Mouse (Mus musculus): Measurements from ENCODE around the gene Nmrk2.
"Not testable (repeated sequence)": the region's sequence is repeated elsewhere in the genome, so short reads cannot be mapped to it uniquely, and the experiment has no call there.

Nmrk2 gene

DNA sequence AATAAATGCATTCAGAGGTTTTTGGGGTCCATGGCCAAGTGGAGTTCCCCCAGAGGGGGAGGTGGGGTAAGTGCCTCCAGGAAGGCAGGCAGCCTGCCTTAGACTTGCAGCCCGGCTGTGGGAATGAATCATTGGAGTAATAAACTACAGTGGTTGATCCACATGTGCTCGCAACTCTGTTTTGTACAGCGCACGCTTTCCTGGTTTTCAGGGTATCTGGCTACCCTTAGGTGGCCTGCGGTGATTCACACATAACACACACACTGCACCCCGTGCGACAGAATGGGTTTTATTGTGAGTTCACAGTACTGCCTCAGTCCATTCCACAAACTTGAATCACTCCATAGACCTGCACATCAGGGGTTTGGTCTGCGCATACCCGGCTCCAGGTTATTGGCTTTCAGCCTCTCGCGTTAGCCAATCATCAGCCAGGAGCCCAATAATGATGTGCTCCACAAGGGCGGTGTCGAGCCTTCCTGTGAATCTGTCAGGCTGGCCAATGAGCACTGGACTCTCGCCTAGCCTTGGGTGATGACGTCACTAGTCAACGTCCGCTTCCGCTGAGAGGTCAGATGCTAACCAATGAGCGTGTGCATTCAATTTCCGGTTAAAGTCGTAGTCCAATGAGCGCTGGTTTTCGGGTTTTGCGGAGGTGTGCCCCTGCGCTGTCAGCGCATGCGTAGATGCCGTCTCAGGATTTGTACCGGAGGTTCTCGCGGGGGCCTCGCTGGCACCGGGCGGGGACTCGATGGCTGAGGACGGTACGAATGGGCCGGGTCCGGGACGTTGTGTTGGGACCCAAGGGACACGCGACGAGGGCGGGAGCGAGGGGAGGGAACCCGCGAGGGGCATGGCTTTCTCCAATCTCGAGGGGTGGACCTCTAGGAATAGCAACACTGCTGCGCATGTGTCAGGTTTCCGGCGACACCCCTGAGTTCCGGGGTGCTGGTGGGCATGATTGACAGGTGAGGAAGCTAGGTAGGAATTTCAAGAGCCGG is 19.2 kb downstream of the Nmrk2 start, which contains the start of gene Dapk3:
TSS of gene Dapk3 (plus strand) at position 670 of the 998 bp plus-strand sequence.
- DNase-seq = peak; percentile 89 to 96

DNA sequence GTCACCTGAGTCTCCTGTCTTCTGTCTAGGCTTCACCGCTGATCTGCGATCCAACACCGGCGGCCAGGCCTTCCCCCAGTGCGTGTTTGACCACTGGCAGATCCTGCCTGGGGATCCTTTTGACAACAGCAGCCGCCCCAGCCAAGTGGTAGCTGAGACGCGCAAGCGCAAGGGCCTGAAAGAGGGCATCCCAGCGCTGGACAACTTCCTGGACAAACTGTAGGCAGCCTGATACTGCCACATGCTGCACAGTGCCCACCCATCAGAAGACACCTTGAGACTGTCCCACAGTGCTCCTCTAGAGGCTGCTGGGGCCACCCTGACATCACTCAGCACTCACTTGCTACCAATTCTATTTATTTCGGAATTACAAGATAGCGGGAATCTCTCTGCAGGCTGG is 20.0 kb downstream of the Nmrk2 start:
- peak in 1 of 2 experiments; percentile 29 for DNase-seq

DNA sequence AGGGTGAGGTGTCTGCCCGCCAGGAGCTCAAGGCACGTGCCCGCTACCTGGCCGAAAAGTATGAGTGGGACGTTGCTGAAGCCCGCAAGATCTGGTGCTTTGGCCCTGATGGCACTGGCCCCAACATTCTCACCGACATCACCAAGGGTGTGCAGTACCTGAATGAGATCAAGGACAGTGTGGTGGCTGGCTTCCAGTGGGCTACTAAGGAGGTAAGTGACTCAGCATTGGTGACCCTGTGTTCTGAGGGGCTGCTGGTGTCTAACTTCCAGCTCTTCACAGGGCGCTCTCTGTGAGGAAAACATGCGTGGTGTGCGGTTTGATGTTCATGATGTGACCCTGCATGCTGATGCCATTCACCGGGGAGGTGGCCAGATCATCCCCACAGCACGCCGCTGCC is 20.9 kb downstream of the Nmrk2 start:
- no peak for DNase-seq

DNA sequence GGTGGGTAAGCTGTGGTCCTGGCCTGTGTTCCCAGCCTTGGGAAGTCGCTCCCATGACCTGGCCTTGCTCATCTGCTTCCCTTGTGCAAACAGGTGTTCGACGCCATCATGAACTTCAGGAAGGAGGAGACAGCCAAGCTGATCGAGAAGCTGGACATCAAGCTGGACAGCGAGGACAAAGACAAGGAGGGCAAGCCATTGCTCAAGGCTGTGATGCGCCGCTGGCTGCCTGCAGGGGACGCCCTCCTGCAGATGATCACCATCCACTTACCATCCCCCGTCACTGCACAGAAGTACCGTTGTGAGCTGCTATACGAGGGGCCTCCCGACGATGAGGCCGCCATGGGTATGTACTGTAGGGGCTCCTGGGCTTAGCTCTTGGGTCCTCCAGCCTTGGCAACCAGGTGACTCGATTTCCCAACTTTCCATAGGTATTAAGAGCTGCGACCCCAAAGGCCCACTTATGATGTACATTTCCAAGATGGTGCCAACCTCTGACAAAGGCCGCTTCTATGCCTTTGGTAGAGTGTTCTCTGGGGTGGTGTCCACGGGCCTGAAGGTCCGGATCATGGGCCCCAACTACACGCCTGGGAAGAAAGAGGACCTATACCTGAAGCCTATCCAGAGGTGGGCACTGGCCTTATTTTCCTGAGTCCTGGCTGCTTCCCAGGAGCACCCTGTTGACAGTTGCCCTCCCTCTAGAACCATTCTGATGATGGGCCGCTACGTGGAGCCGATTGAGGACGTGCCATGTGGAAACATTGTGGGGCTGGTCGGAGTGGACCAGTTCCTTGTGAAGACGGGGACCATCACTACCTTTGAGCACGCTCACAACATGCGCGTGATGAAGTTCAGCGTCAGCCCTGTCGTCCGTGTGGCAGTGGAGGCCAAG is 22.2 kb downstream of the Nmrk2 start:
- no peak for DNase-seq

DNA sequence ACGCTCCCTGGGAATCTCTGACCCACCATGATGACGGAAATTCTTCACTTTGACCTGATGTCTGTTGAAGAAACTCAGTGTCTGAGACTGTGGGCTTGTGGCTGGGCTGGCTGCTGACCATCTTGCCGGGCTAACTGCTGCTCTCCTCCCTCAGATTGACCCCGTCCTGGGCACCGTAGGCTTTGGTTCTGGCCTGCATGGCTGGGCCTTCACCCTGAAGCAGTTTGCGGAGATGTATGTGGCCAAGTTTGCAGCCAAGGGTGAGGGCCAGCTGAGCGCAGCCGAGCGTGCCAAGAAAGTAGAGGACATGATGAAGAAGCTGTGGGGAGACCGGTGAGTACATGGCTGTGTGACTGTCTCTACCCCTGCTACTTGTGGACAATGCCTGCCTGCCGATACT is 22.9 kb downstream of the Nmrk2 start:
- DNase-seq = no peak

DNA sequence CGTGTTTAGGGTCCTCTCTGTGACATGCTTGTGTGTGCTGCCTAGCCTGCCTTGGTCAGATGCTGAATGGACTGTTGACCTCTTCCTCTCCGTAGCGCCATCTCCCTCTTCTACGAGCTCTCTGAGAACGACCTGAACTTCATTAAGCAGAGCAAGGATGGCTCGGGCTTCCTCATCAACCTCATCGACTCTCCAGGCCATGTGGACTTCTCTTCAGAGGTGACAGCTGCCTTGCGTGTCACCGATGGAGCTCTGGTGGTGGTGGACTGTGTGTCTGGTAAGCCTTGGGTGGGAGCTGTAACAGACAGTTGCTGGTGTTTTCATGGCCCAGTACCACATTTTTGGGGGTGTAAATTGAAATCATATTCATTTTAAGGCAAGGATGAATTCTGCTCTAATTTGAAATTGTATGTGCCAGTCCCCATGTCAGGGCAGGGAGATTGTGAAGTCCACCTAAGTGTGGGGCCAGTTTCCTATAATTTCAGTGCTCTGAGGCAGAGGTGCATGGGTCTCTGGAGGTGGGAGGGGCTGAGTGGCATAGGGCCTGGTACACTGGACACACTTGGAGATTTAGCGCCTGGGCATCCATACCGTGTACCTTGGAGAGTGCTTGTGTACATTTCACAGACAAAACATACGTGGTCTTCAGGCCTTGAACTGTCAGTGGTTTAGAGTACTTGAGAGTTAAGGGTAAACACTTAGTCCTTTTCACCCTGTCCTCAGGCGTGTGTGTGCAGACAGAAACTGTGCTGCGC is 23.7 kb downstream of the Nmrk2 start:
- DNase-seq = no peak

DNA sequence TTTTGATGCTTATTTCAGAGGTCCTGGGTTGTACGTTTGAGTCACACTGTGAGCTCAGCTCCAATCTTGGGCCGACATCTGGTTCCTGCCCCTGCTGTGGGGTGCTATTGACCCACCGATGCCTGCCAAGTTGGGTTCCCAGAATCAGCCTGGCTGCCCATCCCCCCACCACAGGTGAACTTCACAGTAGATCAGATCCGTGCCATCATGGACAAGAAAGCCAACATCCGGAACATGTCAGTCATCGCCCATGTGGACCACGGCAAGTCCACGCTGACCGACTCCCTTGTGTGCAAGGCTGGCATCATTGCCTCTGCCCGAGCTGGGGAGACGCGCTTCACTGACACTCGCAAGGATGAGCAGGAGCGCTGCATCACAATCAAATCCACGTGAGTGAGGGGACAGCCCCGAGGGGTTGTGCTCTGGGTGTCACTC is 24.3 kb downstream of the Nmrk2 start:
- no peak for DNase-seq

DNA sequence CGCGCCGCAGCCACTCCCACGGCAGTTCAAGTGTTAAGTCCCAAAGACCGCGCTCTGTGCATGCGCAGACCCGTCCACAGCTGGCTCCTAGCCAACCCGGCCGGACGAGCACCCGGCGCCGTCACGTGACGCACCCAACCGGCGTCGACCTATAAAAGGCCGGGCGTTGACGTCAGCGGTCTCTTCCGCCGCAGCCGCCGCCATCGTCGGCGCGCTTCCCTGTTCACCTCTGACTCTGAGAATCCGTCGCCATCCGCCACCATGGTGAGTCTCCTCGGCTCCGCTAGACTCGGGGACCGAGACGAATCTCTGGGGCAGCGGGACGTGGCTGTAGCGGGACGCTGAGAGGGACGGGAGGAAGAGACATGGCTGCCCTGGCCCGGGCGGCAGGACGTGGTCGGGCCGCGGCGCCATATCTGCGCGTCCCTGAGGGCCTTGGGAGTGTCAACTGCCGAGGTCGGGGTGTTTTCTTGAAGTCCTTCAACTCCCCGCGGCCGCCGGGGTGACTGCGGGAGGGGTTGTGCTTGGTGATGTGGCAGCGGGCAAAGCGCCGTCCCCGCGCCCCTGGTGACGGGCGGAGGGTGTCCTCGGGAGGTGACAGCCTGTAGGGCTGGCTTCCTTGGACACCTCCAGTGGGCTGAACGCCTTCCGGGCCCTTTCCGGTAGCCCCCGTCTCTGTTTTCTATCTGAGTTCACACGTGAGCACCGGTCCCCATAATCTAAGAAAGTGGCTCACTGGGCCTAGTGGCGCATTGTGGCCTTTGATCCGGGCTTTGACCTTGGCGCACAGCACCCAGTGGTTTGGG is 25.2 kb downstream of the Nmrk2 start, which contains the start of gene Eef2:
TSS of gene Eef2 (plus strand) at position 166 of the 806 bp plus-strand sequence.
- DNase-seq = peak; percentile 95 to 96

DNA sequence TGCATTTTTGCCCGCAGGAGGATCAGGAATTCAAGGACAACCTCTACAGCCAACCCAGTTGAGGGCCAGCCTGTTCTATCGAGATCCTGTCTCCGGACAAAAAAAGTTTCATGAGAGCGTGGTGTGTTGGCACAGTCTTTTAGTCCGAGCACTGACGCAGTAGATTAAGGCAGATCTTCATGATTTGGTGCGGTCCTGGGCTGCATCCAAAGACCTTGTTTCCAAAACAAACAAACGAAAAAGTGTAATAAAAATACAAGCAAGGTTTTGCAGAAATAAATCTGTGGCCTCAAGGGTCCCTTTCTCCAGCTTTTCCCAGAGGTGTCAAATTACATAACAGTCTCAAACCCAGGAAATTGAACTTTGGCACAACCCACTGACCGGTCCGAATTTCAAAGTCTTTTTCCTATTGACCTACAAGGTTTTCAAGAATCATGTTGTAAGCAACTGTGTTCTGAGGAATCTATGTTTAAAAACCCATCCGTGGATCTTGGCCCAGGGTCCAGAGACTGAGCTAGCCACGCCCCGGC is 25.9 kb downstream of the Nmrk2 start:
- DNase-seq = no peak

DNA sequence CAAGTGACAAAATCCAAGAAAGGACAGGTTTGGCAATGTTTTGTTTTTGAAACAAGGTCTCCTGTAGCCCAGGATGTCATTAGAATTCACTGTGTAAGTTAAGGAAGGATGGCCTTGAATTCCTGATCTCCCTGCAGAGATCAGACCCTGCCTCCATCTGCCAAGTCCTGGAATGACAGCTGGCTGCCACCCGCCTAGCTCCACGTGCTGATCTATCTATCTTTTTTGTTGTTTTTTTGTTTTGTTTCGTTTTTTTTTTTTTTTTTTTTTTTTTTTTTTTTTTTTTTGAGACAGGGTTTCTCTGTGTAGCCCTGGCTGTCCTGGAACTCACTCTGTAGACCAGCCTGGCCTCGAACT is 26.5 kb downstream of the Nmrk2 start:
- DNase-seq = not testable (repeated sequence)

DNA sequence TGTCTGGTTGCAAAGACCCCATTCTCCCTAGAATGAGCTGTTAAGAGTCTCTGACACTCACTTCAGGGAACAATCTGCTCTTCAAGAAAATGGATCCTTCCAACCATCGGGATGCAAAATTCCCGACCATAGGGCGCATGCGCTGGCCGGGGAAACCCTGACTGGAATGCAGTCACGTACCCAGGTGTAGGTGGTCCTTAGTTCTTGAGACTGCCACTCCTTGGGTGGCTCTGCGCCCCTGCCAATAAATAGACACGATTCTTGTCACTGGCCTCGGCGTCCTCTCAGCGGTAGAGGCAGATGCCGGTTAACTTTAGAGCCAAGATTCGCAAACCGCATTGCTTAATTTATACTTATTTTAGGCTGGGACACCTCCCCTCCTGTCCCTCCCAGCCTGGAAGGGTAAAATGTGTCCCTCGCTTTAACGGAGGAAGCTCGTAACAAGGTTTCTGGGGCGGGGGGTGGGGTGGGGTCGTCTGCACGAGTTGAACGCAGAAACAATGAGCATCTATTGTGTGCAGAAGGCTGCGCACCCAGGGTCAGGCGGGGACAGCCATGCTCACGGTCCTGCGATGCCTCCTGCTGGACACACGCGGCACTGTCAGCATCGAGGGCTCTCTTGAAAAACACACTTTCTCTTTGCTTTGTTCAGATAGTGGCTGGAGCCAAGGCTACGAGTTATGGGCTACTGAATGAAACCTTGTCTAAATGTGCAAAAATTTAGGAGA is 27.1 kb downstream of the Nmrk2 start:
- DNase-seq = peak; percentile 81 to 85

DNA sequence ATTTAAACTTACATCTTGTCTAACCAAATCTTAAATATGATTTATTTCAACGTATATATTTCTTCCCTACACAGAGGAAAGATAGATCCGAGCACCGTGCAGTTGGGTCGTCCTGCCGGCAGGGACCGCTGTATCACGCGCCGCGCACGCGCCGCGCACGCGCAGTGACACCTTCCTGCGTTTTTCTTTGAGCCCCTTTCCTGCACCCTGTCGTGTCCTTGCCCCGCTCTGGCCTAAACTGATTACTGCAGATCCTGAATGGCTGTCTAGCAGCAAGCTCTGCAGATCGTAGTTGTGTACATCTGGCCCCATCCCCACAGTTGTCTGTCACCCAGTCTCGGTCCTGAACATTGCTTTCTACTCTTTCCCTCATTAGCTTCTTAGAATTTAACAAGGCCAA is 28.7 kb downstream of the Nmrk2 start:
- DNase-seq = peak; percentile 73 to 75

DNA sequence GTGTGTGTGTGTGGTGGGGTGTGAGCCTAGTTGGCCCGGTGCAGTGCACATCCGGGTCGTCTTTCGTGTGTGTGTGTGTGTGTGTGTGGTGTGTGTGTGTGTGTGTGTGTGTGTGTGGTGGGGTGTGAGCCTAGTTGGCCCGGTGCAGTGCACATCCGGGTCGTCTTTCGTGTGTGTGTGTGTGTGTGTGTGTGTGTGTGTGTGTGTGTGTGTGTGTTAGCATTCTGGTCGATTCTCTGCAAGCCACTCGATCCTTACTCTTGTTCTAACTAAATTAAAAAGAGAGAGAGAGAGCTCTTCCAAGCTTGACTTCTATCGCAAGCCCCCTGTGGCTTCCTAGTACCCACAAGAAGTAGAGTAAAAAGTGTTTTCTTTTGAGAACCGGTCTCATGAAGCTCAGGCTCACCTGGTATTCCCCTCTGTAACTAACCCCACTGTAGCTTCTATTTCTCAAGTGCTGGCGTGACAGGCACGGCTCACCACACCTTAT is 32.4 kb downstream of the Nmrk2 start:
- not testable (repeated sequence) for DNase-seq

DNA sequence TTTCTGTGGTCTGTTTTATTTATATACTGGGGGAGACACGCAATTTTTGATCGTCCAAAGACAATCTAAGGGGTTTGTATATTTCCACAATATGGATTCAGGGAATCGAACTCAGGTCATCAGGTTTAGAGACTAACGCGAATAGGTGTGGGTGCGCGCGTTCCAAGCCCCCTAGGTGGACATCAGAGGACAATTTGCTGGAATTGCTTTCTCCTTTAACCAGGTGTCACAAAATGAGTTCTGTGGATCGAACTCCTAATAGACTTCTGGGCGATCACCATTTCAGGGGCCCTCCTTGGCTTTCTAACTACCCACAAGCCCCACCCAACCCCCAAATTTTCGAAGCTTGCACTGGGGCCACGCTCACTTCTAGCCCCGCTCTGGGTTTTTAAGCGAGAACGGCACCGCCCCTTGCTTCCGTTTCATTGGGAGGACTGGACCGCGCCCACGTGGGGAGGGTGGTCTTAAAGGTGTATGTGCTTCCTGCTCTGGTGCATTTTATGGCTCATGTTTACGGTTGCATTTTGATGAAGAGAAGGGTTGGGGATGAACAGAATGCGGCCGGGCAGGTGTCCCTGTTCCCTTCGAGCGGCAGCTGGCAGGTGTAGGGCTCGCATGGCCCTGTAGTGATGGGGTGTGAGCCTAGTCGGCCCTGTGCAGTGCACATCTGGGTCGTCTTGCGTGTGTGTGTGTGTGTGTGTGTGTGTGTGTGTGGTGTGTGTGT is 33.2 kb downstream of the Nmrk2 start:
- peak; percentile 84 to 91 for DNase-seq

DNA sequence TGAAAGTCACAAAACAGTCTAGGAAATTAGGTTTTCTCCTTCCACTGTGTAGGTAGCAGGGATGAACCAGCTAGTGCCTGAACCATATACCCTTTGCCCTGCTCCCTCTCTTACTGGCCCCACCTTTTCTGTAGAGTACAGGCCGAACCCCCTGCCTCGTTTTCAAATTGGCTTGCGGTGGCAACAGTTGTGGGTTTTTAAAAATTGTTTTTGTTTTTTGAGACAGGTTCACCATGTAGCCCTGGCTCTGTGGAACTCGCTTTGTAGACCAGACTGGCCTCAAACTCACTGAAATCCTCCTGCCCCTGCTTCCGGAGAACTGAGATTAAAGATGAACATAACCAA is 33.8 kb downstream of the Nmrk2 start:
- no peak for DNase-seq

DNA sequence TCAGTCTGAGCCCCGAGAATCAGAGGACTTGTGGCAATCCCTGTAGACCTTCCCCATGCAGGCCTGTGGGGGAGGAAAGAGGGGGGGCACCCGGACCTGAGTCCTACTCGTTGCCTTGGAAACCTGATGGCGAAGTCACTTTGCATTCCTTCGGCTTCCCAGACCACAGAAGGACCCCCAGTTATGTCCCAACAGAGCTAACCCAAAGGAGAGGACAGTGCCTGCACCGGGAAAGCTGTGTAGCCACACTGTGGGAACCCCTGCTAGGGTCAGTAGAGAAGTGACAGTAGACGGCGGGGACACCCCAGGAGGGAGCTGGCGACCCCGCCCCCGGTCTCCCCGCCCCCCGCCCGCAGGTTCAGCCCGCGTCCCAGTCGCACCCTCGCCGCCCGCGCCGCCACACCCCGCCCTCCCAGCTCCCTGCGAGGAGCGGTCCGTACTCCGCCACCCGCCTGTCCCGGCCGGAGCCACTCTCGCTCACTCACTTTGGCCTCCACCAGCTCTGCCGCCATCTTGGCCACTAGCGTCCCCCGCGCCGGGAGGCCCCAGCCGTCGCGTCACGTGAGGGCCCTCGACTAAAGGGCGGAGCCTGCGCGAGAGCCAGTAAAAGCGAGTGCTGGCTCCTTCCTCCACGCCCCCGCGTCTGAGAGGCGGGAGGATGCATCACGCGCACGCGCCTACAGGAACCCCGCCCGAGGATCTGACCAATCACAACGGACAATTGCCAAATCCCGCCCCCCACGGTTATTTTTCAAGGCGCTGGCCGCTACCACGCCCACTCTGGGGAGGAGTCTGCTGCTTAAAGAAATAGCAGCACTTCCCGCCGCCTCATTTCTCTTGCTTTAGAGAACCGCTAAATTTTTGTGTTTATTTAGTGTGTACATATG is 34.4 kb downstream of the Nmrk2 start, which contains the start of gene Pias4:
TSS of gene Pias4 (minus strand) at position 724 of the 887 bp plus-strand sequence.
- DNase-seq = peak; percentile 99 to 100

DNA sequence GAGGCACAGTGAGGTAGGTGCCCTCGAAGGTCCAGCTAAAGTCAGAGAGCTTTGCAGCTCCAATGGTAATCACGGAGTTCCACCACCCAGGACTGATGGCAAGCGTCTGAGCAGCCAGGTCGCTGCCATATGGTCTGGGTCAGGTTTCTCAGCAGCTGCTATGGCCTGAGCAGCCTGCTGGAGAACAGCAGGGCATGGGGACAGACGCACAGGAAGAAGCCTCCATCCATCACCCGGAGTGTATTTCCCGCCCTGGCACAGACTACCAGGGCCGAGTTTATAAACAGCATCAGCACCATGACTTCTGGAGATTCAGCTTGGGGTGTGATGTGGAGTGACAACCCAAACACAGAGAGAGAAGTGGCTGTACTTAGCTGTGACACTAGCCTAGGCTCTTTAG is 36.7 kb downstream of the Nmrk2 start:
- no peak for DNase-seq

DNA sequence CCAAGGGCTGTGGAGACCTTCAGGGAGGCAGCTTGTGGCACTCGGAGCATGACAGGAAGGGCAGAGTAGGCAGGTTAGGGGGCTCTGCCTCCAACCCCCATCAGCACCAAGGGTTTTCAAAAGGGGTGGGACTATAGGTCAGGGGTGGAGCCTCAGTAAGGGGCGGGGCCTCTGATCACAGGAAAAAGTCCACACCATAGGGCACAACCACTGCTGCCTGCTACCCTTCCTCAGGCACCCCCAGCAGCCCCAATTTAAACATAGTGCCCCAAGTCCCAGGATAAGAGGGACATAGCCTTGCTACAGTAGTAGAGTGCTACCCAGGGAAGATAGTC is 39.6 kb downstream of the Nmrk2 start:
- DNase-seq = no peak

All from thymus, adult 18-20 months (tissue).